Mouse (Mus musculus) embryo, embryonic 9.5 days (tissue): ENCODE results near the gene Gm11239.
"Not testable (repeated sequence)": the region's sequence is repeated elsewhere in the genome, so short reads cannot be mapped to it uniquely, and the experiment has no call there.

Experiments used
- DNase-seq: peaks from one replicate; pipeline ENCODE4 v3.0.0-alpha.2; 2017; ENCODE audit errors: extremely low spot score

The Gm11239 gene

GRCm38 (mm10) chr4:73668054-73668453, at the start of gene Gm11239:
Gene Gm11239 (plus strand): TSS chr4:73668354.
- not testable (repeated sequence) for DNase-seq

DNA sequence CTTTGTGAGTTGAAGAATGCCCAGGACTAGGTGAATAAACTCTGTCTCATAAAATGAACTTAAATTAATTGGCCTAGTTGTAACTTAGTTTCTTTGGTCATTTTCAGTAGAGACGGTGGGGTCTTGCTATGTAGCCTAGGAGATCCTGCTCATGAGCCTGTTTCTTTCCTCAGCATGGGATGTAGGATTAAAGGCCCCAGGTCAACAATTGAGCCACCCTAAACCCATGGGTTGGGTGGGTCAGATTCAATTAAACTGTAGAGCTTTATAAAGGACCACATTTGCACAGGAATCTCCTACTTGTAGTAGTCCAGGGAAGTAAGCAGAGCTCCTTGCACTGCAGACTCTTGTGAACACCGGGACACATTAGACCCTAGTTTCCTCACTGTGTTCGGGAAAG, 45.5 kb upstream of the Gm11239 start, which contains the start of gene Gm11237:
Gm11237 (plus strand) TSS at position 301 of the 400 bp plus-strand sequence.
- DNase-seq: not testable (repeated sequence)

DNA sequence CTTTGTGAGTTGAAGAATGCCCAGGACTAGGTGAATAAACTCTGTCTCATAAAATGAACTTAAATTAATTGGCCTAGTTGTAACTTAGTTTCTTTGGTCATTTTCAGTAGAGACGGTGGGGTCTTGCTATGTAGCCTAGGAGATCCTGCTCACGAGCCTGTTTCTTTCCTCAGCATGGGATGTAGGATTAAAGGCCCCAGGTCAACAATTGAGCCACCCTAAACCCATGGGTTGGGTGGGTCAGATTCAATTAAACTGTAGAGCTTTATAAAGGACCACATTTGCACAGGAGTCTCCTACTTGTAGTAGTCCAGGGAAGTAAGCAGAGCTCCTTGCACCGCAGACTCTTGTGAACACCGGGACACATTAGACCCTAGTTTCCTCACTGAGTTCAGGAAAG, 30.3 kb upstream of the Gm11239 start, which contains the start of gene Gm11236:
Gm11236 (plus strand) TSS at position 301 of the 400 bp plus-strand sequence.
- DNase-seq: not testable (repeated sequence)

GRCm38 (mm10) chr4:73661864-73662263, 6.3 kb upstream of the Gm11239 start:
- DNase-seq: not testable (repeated sequence)

DNA sequence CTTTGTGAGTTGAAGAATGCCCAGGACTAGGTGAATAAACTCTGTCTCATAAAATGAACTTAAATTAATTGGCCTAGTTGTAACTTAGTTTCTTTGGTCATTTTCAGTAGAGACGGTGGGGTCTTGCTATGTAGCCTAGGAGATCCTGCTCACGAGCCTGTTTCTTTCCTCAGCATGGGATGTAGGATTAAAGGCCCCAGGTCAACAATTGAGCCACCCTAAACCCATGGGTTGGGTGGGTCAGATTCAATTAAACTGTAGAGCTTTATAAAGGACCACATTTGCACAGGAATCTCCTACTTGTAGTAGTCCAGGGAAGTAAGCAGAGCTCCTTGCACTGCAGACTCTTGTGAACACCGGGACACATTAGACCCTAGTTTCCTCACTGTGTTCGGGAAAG, 15.1 kb downstream of the Gm11239 start, which contains the start of gene Gm428:
Gm428 (plus strand) TSS at position 301 of the 400 bp plus-strand sequence.
- not testable (repeated sequence) for DNase-seq

GRCm38 (mm10) chr4:73718761-73719160, 50.6 kb downstream of the Gm11239 start:
- DNase-seq: no peak

DNA sequence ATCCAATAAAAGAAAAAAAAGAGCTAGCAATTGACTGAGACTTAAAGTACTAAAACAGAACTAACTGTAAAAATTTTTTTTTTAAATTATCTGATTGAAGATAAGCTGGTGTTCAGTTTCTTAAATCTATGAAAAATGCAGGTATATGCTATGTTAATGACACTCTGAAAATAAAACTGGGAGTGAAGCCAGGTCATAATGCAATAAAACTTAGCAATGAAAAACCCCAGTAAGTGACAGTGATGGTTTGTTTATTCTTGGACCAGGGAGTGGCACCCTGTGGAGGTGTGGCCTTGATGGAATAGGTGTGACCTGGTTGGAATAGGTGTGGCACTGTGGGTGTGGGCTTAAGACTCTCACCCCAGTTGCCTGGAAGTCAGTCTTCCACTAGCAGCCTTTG, 51.7 kb downstream of the Gm11239 start:
- DNase-seq: no peak
